Mouse (Mus musculus) thymus, adult 2 months (tissue): ENCODE measurements around the gene Serpind1. TPM values are rescaled to one million over a fixed set of nuclear protein-coding genes. Genes with fewer than 3 reads are reported as not detected.

Source experiments
- DNase-seq: peaks from one replicate; pipeline ENCODE4 v3.0.0; 2021
- H3K27ac ChIP-seq: fragments of 200-500 bp; 2 replicates; pipeline ENCODE4 v1.5.1; 2012; ENCODE audit warnings: low read length, control low read depth; ENCODE audit not compliant: control insufficient read depth, insufficient read depth
- H3K27me3 ChIP-seq: fragments of 200-500 bp; 2 replicates; pipeline ENCODE4 v1.6.1; 2012; ENCODE audit warnings: mild to moderate bottlenecking, low read length, moderate library complexity, mixed read lengths; ENCODE audit not compliant: control insufficient read depth, insufficient read depth
- H3K36me3 ChIP-seq: fragments of 200-500 bp; 2 replicates; pipeline ENCODE4 v1.6.1; 2012; ENCODE audit warnings: mild to moderate bottlenecking, low read length, moderate library complexity; ENCODE audit not compliant: control insufficient read depth, insufficient read depth
- H3K4me1 ChIP-seq: fragments of 200-500 bp; replicated peaks from 2 replicates; pipeline ENCODE4 v1.6.1; 2012; ENCODE audit warnings: low read length; ENCODE audit not compliant: control insufficient read depth, insufficient read depth
- H3K4me3 ChIP-seq: fragments of 200-500 bp; 2 replicates; pipeline ENCODE4 v1.5.1; 2012; ENCODE audit warnings: mild to moderate bottlenecking, low read length, control low read depth, moderate library complexity; ENCODE audit not compliant: control insufficient read depth, insufficient read depth
- CTCF ChIP-seq: fragments of 200-500 bp; IDR thresholded peaks from 2 replicates; pipeline ENCODE4 v1.5.1; 2012; ENCODE audit warnings: mild to moderate bottlenecking, control low read depth, low read length, moderate library complexity, borderline replicate concordance; ENCODE audit not compliant: control insufficient read depth, poor library complexity, insufficient read depth; ENCODE audit errors: extremely low read depth
- POLR2A ChIP-seq: fragments of 200-500 bp; IDR thresholded peaks from 2 replicates; pipeline ENCODE4 v1.6.1; 2012; ENCODE audit warnings: mild to moderate bottlenecking, low read length, control low read depth, moderate library complexity; ENCODE audit not compliant: control insufficient read depth, poor library complexity, insufficient read depth; ENCODE audit errors: extremely low read depth
- WGBS: fragments of 180-500 bp; shearing (Covaris S2); methylation state at CpG from one replicate; pipeline ENCODE4 v1.1.7; 2018; 5-methylcytosine and 5-hydroxymethylcytosine counted together
- polyA plus RNA-seq: library from polyadenylated mRNA; depleted of rRNA; stranded (reverse); fragments of >200 nt; gene quantifications from 2 replicates; pipeline ENCODE4 v1.2.3, GENCODE M21; 2012

Gene Serpind1
- polyA plus RNA-seq, 1 experiment: 0.16 TPM

DNA sequence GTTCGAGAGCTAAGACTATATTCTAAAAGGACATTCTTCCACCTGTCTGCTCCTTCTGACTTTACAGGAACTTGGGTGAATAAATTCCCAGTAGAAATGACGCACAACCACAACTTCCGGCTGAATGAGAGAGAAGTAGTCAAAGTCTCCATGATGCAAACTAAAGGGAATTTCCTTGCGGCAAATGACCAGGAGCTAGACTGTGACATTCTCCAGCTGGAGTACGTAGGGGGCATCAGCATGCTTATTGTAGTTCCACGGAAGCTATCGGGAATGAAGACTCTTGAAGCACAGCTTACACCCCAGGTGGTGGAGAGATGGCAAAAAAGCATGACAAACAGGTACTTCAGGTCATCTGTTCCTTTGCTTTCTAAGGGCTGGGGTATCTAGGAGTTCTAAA is 8.5 kb downstream of the Serpind1 start:
- no peak for DNase-seq
- Histone ChIP-seq H3K36me3 (no peaks in the 10 kb centered on the region), H3K27me3 (no peaks in the 10 kb centered on the region), H3K4me3 (no peak overlapping the region), H3K4me1 (no peaks in the 10 kb centered on the region), H3K27ac (no peak overlapping the region)
- WGBS: 96% methylated on average over 7 of the region's 7 CpGs
- TF ChIP-seq POLR2A (no peak), CTCF (no peak)

- Histone ChIP-seq H3K27me3 (no peaks in the 10 kb centered on the region), H3K27ac (no peak overlapping the region), H3K4me3 (no peak overlapping the region), H3K4me1 (no peaks in the 10 kb centered on the region), H3K36me3 (no peaks in the 10 kb centered on the region)
- DNase-seq: no peak
- 94% methylated on average over 2 of the region's 2 CpGs for WGBS
- TF ChIP-seq POLR2A: no peak
Observed at GRCm38 (mm10) chr16:17340705-17341104, 9.5 kb downstream of the Serpind1 start.

GRCm38 (mm10) chr16:17341847-17342246 is 10.7 kb downstream of the Serpind1 start:
- no peaks in the 10 kb centered on the region for H3K4me1 ChIP-seq
- DNase-seq: no peak
- H3K27ac ChIP-seq: no peak overlapping the region
- no peak overlapping the region for H3K4me3 ChIP-seq
- WGBS: 94% methylated on average over 4 of the region's 4 CpGs
- H3K36me3 ChIP-seq: no peaks in the 10 kb centered on the region
- no peak for TF ChIP-seq POLR2A
- no peak for TF ChIP-seq CTCF
- H3K27me3 ChIP-seq: no peaks in the 10 kb centered on the region

- TF ChIP-seq CTCF (no peak), POLR2A (no peak)
- 93% methylated on average over 8 of the region's 8 CpGs for WGBS
- H3K4me1 ChIP-seq: no peaks in the 10 kb centered on the region
- H3K36me3 ChIP-seq: peaks cover 18% of the 10 kb centered on the region
- H3K4me3 ChIP-seq: no peak overlapping the region
- no peak overlapping the region for H3K27ac ChIP-seq
- H3K27me3 ChIP-seq: no peaks in the 10 kb centered on the region
- no peak for DNase-seq
Observed at GRCm38 (mm10) chr16:17345141-17345812, 14.1 kb downstream of the Serpind1 start.

- no peak for DNase-seq
- 97% methylated on average over 2 of the region's 2 CpGs for WGBS
Observed at GRCm38 (mm10) chr16:17345813-17346155, 14.6 kb downstream of the Serpind1 start.

GRCm38 (mm10) chr16:17346766-17347165 is 15.6 kb downstream of the Serpind1 start:
- DNase-seq: no peak
- no peaks in the 10 kb centered on the region for H3K27me3 ChIP-seq
- no peak overlapping the region for H3K27ac ChIP-seq
- peaks cover 27% of the 10 kb centered on the region for H3K36me3 ChIP-seq
- no peaks in the 10 kb centered on the region for H3K4me1 ChIP-seq
- WGBS: 96% methylated on average over 1 of the region's 1 CpGs
- TF ChIP-seq POLR2A (no peak), CTCF (no peak)
- no peak overlapping the region for H3K4me3 ChIP-seq

More at GRCm38 (mm10) chr16:17345813-17346155, 14.6 kb downstream of the Serpind1 start:
- H3K4me3 ChIP-seq: no peak overlapping the region
- peaks cover 19% of the 10 kb centered on the region for H3K36me3 ChIP-seq
- no peak overlapping the region for H3K27ac ChIP-seq
- H3K4me1 ChIP-seq: no peaks in the 10 kb centered on the region
- no peak for TF ChIP-seq POLR2A
- TF ChIP-seq CTCF: no peak
- H3K27me3 ChIP-seq: no peaks in the 10 kb centered on the region

- 95% methylated on average over 6 of the region's 6 CpGs for WGBS
Observed at GRCm38 (mm10) chr16:17356031-17356430, 24.9 kb downstream of the Serpind1 start.

More at GRCm38 (mm10) chr16:17356031-17356430, 24.9 kb downstream of the Serpind1 start:
- no peak overlapping the region for H3K4me3 ChIP-seq
- H3K36me3 ChIP-seq: peaks cover 46% of the 10 kb centered on the region
- no peaks in the 10 kb centered on the region for H3K4me1 ChIP-seq
- TF ChIP-seq CTCF (no peak), POLR2A (no peak)
- no peak for DNase-seq
- H3K27ac ChIP-seq: no peak overlapping the region
- H3K27me3 ChIP-seq: no peaks in the 10 kb centered on the region
